Mouse (Mus musculus) forebrain, embryonic 16.5 days (tissue): ENCODE results near the gene Tsc22d1. TPM values are rescaled to one million over a fixed set of nuclear protein-coding genes. Genes with fewer than 3 reads are reported as not detected.

Experiments used
- ATAC-seq: fragments of 200-750 bp; cut with Nextera tagmentation; 2 replicates; pipeline ENCODE4 v1.8.0; 2017; ENCODE audit warnings: mild to moderate bottlenecking, moderate library complexity
- H3K27ac ChIP-seq: fragments of 300-500 bp; sonication (generic); 2 replicates; pipeline ENCODE4 v1.5.1; 2014; ENCODE audit warnings: low read length, control low read depth
- H3K27me3 ChIP-seq: fragments of 300-500 bp; sonication (generic); replicated peaks from 2 replicates; pipeline ENCODE4 v1.6.1; 2014; ENCODE audit warnings: low read length; ENCODE audit not compliant: control insufficient read depth, insufficient read depth
- H3K36me3 ChIP-seq: fragments of 300-500 bp; sonication (generic); 2 replicates; pipeline ENCODE4 v1.6.1; 2014; ENCODE audit not compliant: control insufficient read depth, insufficient read depth
- H3K4me1 ChIP-seq: fragments of 300-500 bp; sonication (generic); replicated peaks from 2 replicates; pipeline ENCODE4 v1.6.1; 2014; ENCODE audit warnings: low read length; ENCODE audit not compliant: control insufficient read depth, insufficient read depth
- H3K4me2 ChIP-seq: fragments of 300-500 bp; sonication (generic); 2 replicates; pipeline ENCODE4 v1.6.1; 2014; ENCODE audit warnings: mild to moderate bottlenecking, low read length, control low read depth
- H3K4me3 ChIP-seq: fragments of 300-500 bp; sonication (generic); replicated peaks from 2 replicates; pipeline ENCODE4 v1.5.1; 2014; ENCODE audit warnings: mild to moderate bottlenecking, low read length, control low read depth
- H3K9ac ChIP-seq: fragments of 300-500 bp; sonication (generic); replicated peaks from 2 replicates; pipeline ENCODE4 v1.6.1; 2014; ENCODE audit warnings: low read depth, low read length, control low read depth
- H3K9me3 ChIP-seq: fragments of 300-500 bp; sonication (generic); 2 replicates; pipeline ENCODE4 v1.6.1; 2016; ENCODE audit warnings: low read length; ENCODE audit not compliant: control insufficient read depth
- WGBS: fragments of 180-500 bp; shearing (Covaris S2); extraction: QIAGEN DNeasy Blood & Tissue Kit; methylation state at CpG from one replicate; pipeline ENCODE4 v1.1.7; 2014; 5-methylcytosine and 5-hydroxymethylcytosine counted together
- polyA plus RNA-seq: library from polyadenylated mRNA; unstranded; fragments of >200 nt; fragmentation: Nextera tagmentation; extraction: Ambion mirVana; gene quantifications from 2 replicates; pipeline ENCODE4 v1.2.1, GENCODE M21; 2015

The Tsc22d1 gene
- 749 and 886 TPM in 2 replicates for polyA plus RNA-seq

DNA sequence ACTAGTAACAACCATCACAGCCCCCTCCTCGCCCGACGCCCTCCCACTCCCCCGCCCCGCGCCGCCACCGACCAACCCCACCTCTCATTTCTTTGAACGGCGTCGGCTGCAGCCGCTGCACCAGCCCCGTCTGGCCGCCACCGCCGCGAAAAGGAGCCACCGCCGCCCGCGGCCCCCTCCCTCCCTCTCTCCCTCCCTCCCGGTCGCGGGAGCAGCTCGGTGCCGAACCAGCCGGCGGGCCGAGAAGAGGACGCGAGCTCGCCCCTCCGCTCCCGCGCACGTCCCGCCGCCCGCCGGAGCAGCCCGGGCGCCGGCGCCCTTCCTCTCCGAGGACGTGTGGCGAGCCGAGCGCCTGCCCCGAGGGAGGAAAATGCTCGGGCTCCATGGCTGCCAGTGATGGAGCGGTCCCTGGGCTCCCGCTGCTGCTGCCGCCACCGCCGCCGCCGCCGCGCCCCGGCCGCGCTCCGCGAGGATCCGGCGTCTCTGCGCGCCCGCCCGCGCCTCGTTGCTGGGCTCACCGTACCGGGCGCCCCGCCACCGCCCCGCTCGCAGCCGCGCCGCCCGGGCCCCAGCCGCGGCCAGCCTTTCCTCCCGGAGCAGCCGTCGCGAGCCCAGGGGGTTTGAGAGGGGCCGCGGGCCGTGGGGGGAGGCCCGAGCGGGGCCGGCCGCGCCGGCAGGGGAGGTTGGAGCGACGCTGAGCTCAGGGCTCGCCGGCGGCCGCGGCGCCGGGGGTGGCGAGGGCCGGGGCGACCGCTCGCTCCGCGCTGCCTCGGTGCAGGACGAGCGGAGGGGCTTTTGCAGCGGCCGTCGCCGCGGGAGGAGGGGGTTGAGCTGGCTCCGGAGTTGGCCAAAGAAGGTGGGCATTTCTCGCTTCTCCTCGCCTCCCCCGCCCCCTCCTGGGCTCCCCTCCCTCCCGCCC is at the start of gene Tsc22d1:
TSS of gene Tsc22d1 (plus strand) at position 100 of the 919 bp plus-strand sequence.
- under 1% methylated on average over 104 of the region's 128 CpGs for WGBS
- H3K4me1 ChIP-seq: peaks cover 39% of the 10 kb centered on the region
- no peaks in the 10 kb centered on the region for H3K27me3 ChIP-seq
- peak; percentile 11 for ATAC-seq
- peak within 1 kb of the TSS; percentile 100 for H3K27ac ChIP-seq
- peaks cover 14% of the 10 kb centered on the region; the same call in 1 of the 2 replicates for H3K36me3 ChIP-seq
- no peaks in the 10 kb centered on the region for H3K9me3 ChIP-seq
- peak within 1 kb of the TSS; percentile 66 for H3K4me3 ChIP-seq
- peak within 1 kb of the TSS; percentile 99 for H3K9ac ChIP-seq
- peak within 1 kb of the TSS; percentile 96 for H3K4me2 ChIP-seq

DNA sequence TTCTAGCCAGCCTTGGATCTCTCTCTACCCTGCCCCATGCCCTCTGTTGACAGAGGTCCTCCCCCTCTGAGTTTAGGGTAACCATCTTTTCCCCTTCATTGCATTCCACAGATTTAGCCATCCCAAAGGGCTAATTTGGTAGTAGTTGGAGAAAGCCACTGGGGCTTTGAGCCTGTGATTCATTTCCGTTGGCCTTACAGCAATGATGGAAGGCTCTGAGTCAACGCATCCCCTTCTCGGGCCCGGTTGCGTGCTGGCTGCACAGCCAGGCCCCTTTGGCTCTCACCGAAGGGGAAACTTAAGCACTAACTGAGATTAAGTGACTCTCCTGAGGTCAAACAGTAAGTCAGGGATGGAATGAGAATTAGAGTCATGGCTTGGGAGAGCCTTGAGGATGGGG is 41.1 kb upstream of the Tsc22d1 start:
- no peaks in the 10 kb centered on the region for H3K9me3 ChIP-seq
- no peaks in the 10 kb centered on the region for H3K36me3 ChIP-seq
- H3K4me2 ChIP-seq: no peak overlapping the region
- ATAC-seq: no peak
- no peak overlapping the region for H3K27ac ChIP-seq
- H3K27me3 ChIP-seq: no peaks in the 10 kb centered on the region
- H3K4me1 ChIP-seq: no peaks in the 10 kb centered on the region
- H3K4me3 ChIP-seq: no peak overlapping the region
- WGBS: 90% methylated on average over 6 of the region's 6 CpGs
- no peak overlapping the region for H3K9ac ChIP-seq

DNA sequence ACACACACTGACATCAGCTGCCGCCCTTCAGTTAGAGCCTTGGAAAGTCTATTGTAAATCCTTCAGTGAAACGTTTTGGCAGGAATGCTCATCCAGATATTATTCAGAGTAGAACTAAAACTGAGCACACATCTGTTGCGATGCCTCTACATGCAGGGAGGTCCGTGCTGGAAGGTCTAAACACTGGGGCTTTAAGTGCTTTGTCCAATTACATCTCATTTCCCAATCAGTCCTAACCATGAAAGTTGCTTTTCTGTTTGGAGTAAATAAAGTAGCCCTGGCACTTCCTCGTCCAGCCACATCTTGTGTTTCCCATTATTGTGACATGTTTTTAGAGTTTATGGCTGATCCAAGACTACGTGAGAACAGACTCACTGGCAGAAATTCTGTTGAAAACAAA is 40.2 kb upstream of the Tsc22d1 start:
- H3K27ac ChIP-seq: no peak overlapping the region
- H3K9ac ChIP-seq: no peak overlapping the region
- H3K4me2 ChIP-seq: no peak overlapping the region
- no peaks in the 10 kb centered on the region for H3K36me3 ChIP-seq
- no peak for ATAC-seq
- no peaks in the 10 kb centered on the region for H3K4me1 ChIP-seq
- no peak overlapping the region for H3K4me3 ChIP-seq
- no peaks in the 10 kb centered on the region for H3K27me3 ChIP-seq
- H3K9me3 ChIP-seq: no peaks in the 10 kb centered on the region
- 55% methylated on average over 6 of the region's 6 CpGs for WGBS

DNA sequence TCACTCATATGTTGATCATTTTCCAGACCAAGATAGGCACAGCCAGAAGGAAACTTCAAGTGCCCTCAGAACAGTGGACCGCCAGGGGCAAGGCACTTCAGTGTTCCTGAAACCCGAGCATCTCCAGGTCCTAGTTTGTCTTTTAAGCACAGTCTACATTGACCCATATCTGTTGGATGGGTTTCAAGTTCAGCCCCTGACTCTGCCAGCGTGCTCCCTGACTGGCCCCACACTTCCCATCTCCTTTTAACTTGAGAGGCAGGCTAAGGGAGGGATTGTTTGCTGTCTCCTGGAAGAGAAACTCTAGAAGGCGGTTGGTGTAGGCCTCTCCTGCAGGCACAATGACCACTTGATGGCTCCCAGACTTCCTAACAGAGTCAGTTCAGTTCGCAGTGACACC is 38.2 kb upstream of the Tsc22d1 start:
- no peak overlapping the region for H3K9ac ChIP-seq
- H3K36me3 ChIP-seq: no peaks in the 10 kb centered on the region

DNA sequence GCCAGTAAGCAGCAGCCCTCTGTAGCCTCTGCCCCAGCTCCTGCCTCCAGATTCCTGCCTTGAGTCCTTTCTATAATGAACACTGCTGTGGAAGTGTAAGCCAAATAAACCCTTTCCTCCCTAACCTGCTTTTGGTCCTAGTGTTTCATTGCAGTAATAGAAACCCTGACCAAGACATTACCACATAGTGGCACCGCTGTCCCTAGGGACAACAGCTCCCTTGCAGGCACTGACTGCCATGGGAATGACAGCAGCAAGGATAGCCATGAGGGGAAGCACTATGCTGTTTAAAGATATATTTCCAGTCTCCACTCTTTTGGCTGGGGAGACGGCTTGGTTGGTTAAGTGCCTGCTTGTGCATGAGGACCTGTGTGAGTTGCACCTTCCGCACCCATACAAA is 35.4 kb upstream of the Tsc22d1 start:
- no peaks in the 10 kb centered on the region for H3K36me3 ChIP-seq
- no peak overlapping the region for H3K9ac ChIP-seq
- no peaks in the 10 kb centered on the region for H3K9me3 ChIP-seq
- no peak overlapping the region for H3K4me2 ChIP-seq
- H3K4me3 ChIP-seq: no peak overlapping the region
- no peak overlapping the region for H3K27ac ChIP-seq
- no peak for ATAC-seq
- no peaks in the 10 kb centered on the region for H3K27me3 ChIP-seq
- no peaks in the 10 kb centered on the region for H3K4me1 ChIP-seq
- 95% methylated on average over 3 of the region's 3 CpGs for WGBS

More for the DNA sequence above, 38.2 kb upstream of the Tsc22d1 start:
- Histone ChIP-seq H3K4me2 (no peak overlapping the region), H3K27ac (no peak overlapping the region), H3K9me3 (no peaks in the 10 kb centered on the region), H3K4me3 (no peak overlapping the region), H3K27me3 (no peaks in the 10 kb centered on the region), H3K4me1 (no peaks in the 10 kb centered on the region)
- no peak for ATAC-seq
- WGBS: 91% methylated on average over 5 of the region's 5 CpGs

DNA sequence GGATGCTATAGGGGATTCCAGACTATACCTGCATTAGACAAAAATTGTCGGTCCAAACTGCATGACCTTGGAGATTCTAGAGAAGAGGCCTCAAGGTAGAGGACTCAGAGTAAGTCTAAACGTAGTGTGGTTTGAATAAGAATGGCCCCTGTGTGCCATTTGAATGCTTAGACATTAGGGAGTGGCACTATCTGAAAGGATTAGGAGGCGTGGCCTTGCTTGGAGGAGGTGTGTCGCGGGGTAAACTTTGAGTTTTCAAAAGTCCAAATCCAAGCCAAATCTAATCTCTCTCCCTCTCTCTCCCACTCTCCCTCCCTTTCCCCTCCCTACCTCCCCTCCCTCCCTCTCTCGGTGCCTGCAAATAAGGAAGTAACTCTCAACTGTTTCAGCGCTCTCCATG is 26.7 kb upstream of the Tsc22d1 start:
- Histone ChIP-seq H3K4me3 (no peak overlapping the region), H3K4me1 (no peaks in the 10 kb centered on the region), H3K4me2 (no peak overlapping the region), H3K36me3 (no peaks in the 10 kb centered on the region), H3K9ac (no peak overlapping the region), H3K9me3 (no peaks in the 10 kb centered on the region; the same call in 1 of the 2 replicates), H3K27ac (no peak overlapping the region), H3K27me3 (no peaks in the 10 kb centered on the region)
- 77% methylated on average over 7 of the region's 7 CpGs for WGBS
- no peak for ATAC-seq

- Histone ChIP-seq H3K27me3 (no peaks in the 10 kb centered on the region), H3K36me3 (no peaks in the 10 kb centered on the region), H3K4me1 (peaks cover 6% of the 10 kb centered on the region; the same call in 1 of the 2 replicates), H3K9ac (no peak overlapping the region), H3K27ac (no peak overlapping the region), H3K4me2 (no peak overlapping the region), H3K4me3 (no peak overlapping the region), H3K9me3 (no peaks in the 10 kb centered on the region)
- no peak for ATAC-seq
Measured at GRCm38 (mm10) chr14:76398251-76398650, 16.5 kb upstream of the Tsc22d1 start.

DNA sequence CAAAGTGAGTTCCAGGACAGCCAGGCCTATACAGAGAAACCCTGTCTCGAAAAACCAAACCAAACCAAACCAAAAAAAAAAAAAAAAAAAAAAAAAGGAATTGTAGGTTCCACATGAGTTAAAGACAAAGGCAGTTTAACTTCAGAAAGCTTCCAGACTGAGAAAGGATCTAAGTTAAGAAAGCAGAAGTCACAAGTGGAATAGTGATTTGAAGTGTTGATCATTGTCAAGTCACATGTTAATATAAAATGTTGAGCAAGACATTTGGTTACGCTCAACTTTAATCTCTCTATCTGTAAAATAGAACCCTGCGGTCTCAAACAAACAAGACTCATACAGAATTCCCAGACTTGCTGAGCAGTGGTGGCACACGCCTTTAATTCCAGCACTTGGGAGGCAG is 12.2 kb upstream of the Tsc22d1 start:
- Histone ChIP-seq H3K4me2 (no peak overlapping the region), H3K4me1 (peaks cover 2% of the 10 kb centered on the region; the same call in 1 of the 2 replicates), H3K9ac (no peak overlapping the region), H3K4me3 (no peak overlapping the region), H3K27me3 (no peaks in the 10 kb centered on the region), H3K27ac (no peak overlapping the region), H3K36me3 (no peaks in the 10 kb centered on the region), H3K9me3 (no peaks in the 10 kb centered on the region)
- ATAC-seq: no peak
- WGBS: 94% methylated on average over 4 of the region's 4 CpGs

- WGBS: 61% methylated on average over 8 of the region's 8 CpGs
- no peaks in the 10 kb centered on the region for H3K36me3 ChIP-seq
- peaks cover 6% of the 10 kb centered on the region; the same call in 1 of the 2 replicates for H3K4me1 ChIP-seq
- H3K4me3 ChIP-seq: no peak overlapping the region
- no peak overlapping the region for H3K9ac ChIP-seq
- no peaks in the 10 kb centered on the region for H3K27me3 ChIP-seq
- no peak overlapping the region for H3K27ac ChIP-seq
- no peaks in the 10 kb centered on the region for H3K9me3 ChIP-seq
- no peak overlapping the region for H3K4me2 ChIP-seq
- no peak for ATAC-seq
Measured at GRCm38 (mm10) chr14:76409111-76409510, 5.7 kb upstream of the Tsc22d1 start.
